Mouse (Mus musculus) bone marrow, adult 2 months (tissue): ENCODE data around the gene Flywch1.

ENCODE experiments used
- CTCF ChIP-seq: fragments of 200-500 bp; IDR thresholded peaks from 2 replicates; pipeline ENCODE4 v1.5.1; 2011; ENCODE audit warnings: low read length, control low read depth; ENCODE audit not compliant: control insufficient read depth, insufficient read depth
- POLR2A ChIP-seq: fragments of 200-500 bp; IDR thresholded peaks from 2 replicates; pipeline ENCODE4 v1.6.1; 2011; ENCODE audit warnings: low read depth, mild to moderate bottlenecking, control low read depth, low read length, borderline replicate concordance; ENCODE audit not compliant: control insufficient read depth

- TF ChIP-seq POLR2A (no peak), CTCF (no peak)
These were observed 25.9 kb upstream of the Flywch1 start for GRCm38 (mm10) chr17:23797316-23797715.
